Mouse (Mus musculus): Measurements from ENCODE around the gene Nipbl. TPM values are rescaled to one million over a fixed set of nuclear protein-coding genes. Genes with fewer than 3 reads are reported as not detected.

The Nipbl gene
- total RNA-seq, 2 experiments from 2014 or later = 23.6 to 24.6 TPM

DNA sequence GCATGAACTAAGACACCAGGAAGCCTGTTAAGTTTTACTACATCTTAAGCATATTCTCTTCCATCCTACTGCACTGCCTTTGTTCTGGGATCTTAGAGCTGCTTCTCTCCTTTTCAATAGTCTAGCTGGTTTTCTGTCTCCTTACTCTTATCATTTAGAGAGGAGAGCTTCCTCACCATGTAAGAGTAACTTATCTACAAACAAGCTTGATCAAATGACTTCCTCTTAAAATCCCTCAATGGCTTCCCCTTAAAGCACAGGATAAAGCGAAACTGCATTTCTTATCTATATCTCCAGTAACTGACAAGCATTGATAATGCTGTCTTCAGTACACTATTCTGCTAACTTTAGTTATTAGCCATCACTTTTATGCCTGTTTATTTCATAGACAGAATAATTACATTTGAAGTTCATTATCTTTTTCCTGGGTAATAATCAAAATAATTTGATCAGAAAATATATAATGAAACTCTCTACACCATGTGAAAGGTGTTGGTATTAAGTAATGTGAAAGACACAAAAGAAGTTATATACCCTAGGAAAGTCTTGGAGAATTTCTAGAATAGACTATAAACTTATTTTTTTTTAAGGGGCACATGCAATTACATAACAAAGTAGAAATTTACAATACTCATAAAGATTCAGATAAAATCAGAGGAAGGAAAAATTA is 33.0 kb downstream of the Nipbl start:
- intact Hi-C loops (cut with DNase I) = no loop called here
- DNase-seq = no peak
- no peak overlapping the region for H3K4me3 ChIP-seq
- TF ChIP-seq CTCF (IDR thresholded peaks at IDR 0.05) = no peak
- H3K27ac ChIP-seq = no peak overlapping the region

DNA sequence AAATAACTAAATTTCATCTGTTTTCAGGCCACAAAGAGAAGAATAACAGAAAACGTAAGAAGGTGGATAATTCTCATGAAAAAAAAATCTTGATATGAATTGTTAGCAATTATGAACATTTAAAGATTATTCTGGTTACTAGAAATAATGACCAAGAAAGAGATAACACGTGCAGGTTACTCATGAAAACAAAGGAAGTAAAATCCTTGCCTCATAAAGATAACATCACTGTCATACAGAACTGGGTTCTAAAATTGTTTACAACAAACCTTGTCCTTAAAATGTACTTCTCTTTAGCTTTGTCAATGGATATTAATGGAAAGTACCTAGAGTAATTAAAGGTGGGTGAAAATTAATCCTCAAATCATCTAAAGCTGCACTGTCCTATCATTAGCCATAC is 37.2 kb downstream of the Nipbl start:
- no peak for DNase-seq
- Histone ChIP-seq H3K4me3 (no peak overlapping the region), H3K27ac (no peak overlapping the region)
- intact Hi-C loops (cut with DNase I) = no loop called here
- TF ChIP-seq CTCF (IDR thresholded peaks at IDR 0.05) = no peak

DNA sequence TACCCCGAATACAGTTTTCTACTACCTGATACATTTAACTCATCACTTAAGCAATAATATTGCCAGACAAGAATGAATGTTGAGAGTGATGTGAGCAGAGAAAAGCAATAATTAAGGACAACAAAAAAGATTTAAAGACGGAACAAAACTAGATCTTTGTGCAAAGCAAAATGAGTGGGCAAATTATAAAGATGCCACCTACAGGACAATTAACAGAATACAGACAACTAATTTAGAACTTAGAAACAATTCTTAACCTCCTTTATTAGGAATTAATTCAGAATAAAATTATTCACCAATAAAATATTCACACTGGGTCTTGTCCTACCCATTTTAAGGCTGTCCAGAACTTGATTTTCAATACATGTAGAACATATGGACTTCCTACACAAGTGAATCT is 38.0 kb downstream of the Nipbl start:
- peak; percentile 30; the same call in 1 of the 2 replicates for TF ChIP-seq CTCF (IDR thresholded peaks at IDR 0.05)
- no peak overlapping the region for H3K4me3 ChIP-seq
- no peak overlapping the region for H3K27ac ChIP-seq
- intact Hi-C loops (cut with DNase I) = no loop called here
- DNase-seq = no peak

DNA sequence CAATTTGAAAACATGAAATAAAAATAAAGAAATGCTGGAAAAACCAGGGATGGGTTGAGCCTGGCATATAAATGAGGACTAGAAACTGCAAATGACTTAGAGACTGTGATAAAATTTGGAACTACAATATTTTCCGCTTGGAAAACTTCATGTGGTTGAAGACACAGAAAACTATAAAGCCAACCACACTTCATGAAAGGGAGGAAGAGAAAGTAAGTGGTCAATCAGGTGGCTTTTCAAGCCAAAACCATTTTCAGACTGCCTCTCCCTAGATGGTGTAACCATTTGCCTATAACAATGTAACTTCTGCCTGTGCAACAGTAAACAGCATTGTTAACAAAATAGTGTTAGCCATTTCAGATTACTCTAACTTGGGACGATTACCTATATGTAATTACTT is 41.7 kb downstream of the Nipbl start:
- intact Hi-C loops (cut with DNase I) = no loop called here
- TF ChIP-seq CTCF (IDR thresholded peaks at IDR 0.05) = no peak
- no peak overlapping the region for H3K27ac ChIP-seq
- no peak for DNase-seq
- H3K4me3 ChIP-seq = no peak overlapping the region

DNA sequence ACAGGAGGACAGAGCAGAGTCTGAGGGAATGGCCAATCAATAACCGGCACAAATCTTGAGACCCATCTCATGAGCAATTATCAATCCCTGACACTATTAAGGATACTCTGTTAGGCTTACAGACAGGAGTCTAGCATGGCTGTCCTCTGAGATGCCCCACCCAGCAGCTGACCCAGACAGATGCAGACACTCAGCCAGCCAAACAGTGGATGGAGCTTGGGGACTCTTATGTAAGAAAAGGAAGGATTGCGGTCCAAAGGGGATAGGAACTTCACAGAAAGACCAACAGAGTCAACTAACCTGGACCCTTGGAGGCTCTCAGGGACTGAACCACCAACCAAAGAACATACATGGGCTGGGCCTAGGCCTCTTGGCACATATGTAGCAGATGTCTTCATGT is 42.7 kb downstream of the Nipbl start:
- intact Hi-C loops (cut with DNase I) = no loop called here

DNA sequence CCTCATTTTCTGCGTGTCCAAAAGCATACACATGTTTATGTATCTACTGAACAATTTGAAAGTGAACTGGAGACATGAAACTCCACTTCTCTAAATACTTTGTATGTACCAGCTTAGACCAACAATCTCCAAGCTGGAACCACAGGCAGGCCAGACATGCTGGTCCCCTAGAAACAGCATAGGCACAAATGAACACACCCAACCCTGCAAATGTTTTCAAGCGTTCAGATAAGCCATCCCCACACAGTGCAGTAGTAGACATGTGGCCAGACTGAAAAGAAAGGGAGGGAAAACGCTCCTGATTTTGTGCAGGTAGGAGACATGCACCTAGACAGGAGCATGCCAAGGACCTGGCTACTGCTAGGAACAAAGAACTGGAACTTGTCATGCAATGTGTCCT is 52.5 kb downstream of the Nipbl start:
- DNase-seq = no peak
- no peak for TF ChIP-seq CTCF (IDR thresholded peaks at IDR 0.05)
- no peak overlapping the region for H3K27ac ChIP-seq
- intact Hi-C loops (cut with DNase I) = no loop called here
- no peak overlapping the region for H3K4me3 ChIP-seq

More for the DNA sequence above, 42.7 kb downstream of the Nipbl start:
- peak; percentile 57 for DNase-seq
- peak overlapping the region; percentile 36; the same call in 1 of the 2 replicates for H3K27ac ChIP-seq
- TF ChIP-seq CTCF (IDR thresholded peaks at IDR 0.05) = no peak
- no peak overlapping the region for H3K4me3 ChIP-seq

DNA sequence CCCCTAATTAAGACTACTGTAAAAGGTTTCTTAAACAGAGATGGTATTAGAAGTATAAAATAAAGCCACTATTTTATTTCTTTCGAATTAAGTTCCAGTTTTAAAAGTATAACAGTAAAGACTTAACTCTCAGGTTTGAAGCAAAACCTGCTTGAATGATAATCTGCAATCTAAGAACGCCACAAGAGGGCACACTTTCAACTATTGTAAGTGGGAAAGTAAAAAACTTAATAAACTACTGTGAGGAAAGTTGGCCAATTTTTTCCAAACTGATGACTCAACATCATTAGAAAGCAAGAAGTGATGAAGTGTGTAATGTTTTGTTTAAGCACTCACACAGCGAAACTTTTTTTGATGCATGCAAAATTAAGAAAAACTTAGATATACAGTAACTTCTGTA is 62.0 kb downstream of the Nipbl start:
- peak; percentile 79 for TF ChIP-seq CTCF (IDR thresholded peaks at IDR 0.05)
- DNase-seq = no peak
- Histone ChIP-seq H3K4me3 (no peak overlapping the region), H3K27ac (no peak overlapping the region)
- intact Hi-C loops (cut with DNase I) = loop anchor here (5.0 kb wide), 1 partner anchor 205 kb away; no protein-coding TSS in a partner anchor

DNA sequence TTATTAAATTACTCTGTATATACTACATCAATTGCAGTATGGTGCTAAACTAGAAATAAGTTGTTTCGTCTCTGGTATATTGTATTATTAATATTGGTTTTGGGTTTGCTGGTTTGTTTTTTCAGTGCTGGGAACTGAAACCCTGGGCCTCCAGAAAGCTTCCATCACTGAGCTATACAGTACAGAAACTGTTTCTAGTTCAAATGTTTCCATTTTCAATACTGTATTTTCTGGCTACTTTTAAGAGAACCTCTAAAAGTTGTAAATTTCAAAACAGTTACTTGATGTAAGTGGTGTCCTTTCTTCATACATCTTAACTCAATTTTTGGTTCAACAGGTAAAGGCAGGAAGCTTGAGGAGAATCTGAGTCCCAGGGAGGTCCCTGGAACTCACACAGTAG is 68.6 kb downstream of the Nipbl start:
- H3K4me3 ChIP-seq = no peak overlapping the region
- no peak for DNase-seq
- intact Hi-C loops (cut with DNase I) = no loop called here
- TF ChIP-seq CTCF (IDR thresholded peaks at IDR 0.05) = no peak
- H3K27ac ChIP-seq = no peak overlapping the region

DNA sequence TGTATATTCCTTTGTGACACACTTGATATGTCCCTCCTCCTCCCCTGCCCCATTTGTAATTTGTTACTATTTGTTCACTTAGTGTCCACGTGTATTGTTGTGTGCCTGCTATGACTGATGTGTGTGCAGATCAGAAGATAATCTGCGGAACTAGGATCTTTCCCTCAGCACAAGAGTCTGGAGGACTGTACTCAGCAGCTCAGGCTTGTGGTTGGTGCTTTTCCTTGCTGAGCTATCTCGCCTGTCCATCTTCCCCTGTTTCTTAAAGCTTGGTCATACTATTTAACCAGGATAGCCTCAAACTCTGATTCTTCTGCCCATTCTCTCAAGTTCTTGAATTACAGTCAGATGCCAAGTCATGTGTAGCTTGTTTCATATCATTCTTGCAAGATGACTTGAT is 69.5 kb downstream of the Nipbl start:
- TF ChIP-seq CTCF (IDR thresholded peaks at IDR 0.05) = no peak
- Histone ChIP-seq H3K27ac (no peak overlapping the region), H3K4me3 (no peak overlapping the region)
- intact Hi-C loops (cut with DNase I) = no loop called here
- DNase-seq = no peak

DNA sequence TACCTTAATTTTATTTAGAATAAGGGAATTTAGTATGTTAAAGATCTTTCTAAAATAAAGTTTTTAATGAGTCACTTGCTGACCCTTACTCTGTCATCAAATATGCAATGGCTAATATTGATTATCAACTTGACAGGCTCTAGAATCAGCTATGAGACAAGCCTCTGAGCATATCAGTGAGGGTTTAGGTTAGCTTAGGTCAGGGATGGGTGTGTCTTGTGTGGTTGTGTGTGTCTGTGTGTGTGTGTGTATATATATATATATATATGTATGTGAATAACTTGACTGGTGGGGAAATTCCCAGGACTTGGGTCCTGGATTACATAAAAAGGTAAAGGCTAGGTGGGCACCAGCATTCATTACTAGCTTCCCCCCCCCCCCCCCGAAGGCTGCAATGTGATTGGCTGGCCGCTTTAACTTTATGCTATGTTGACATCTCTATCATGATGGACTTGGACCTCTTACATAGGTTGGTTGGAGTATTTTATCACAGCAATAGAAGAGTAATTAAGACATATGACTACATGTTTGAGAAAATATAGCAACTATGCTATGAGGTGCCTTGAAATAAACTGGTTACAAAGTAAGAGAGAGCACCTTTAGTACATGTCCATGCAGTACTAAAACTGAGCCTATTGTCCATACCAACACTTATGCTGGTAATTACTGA is 97.0 kb downstream of the Nipbl start:
- Histone ChIP-seq H3K4me3 (no peak overlapping the region), H3K27ac (no peak overlapping the region)
- intact Hi-C loops (cut with DNase I) = no loop called here
- DNase-seq = no peak
- no peak for TF ChIP-seq CTCF (IDR thresholded peaks at IDR 0.05)

DNA sequence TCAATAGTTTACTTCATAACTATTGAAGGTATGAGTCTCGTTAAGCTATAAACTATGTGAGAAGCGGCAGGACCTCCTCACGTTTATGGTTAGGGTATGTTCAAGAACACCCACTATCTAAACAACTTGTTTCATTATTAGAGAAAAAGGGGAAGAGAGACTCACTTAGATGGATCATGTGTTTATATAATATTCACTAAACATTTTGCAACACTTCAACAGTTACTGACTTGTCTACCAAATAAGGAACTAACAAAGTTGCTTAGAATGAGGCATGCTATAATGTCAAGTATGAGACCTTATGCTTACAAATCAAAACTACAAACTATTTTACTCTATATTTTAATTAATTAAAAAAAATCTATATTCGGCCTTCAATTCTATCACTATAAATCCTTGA is 103.7 kb downstream of the Nipbl start:
- no peak for TF ChIP-seq CTCF (IDR thresholded peaks at IDR 0.05)
- Histone ChIP-seq H3K4me3 (no peak overlapping the region), H3K27ac (no peak overlapping the region)
- DNase-seq = no peak
- intact Hi-C loops (cut with DNase I) = no loop called here

DNA sequence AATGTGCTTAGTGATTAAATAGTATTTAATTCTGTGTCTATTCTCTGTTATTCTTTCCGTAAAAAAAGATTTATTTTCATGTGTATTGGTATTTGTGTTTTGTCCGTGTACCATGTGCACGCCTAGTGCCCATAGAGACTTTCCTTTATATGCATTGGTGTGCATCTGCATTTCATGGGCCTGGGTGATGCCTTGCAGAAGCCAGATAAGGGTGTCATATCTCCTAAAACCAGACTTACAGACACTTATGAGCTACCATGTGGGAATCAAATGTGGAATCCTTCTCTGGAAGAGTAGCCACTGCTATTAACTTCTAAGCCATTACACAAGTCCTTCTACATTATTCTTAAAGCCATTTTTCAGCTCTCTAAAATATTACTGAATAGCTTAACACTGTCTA is 112.7 kb downstream of the Nipbl start:
- TF ChIP-seq CTCF (IDR thresholded peaks at IDR 0.05) = no peak
- no peak for DNase-seq
- no peak overlapping the region for H3K4me3 ChIP-seq
- intact Hi-C loops (cut with DNase I) = no loop called here
- H3K27ac ChIP-seq = no peak overlapping the region

DNA sequence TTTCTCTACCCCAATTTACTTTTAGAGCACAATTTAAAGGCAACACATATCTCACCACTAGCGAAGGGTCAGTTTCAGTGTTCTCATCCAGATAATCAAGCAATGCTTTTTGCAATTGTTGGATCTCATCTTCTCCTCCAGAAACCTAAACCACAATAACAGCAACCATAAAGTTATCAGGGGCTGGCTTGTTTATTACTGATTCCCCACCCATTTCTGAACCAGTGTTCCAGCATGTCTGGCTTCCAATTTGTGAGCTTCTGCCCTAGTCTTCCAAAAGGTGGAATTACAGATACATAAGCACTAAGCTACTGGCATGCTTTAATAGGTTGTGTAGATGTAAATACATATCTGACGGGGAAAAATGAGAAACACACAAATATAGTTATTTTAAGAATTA is 118.6 kb downstream of the Nipbl start:
- no peak for TF ChIP-seq CTCF (IDR thresholded peaks at IDR 0.05)
- DNase-seq = no peak
- no peak overlapping the region for H3K4me3 ChIP-seq
- intact Hi-C loops (cut with DNase I) = loop anchor here (5.0 to 10.0 kb wide), 2 partner anchors 33 to 181 kb away; no protein-coding TSS in a partner anchor
- H3K27ac ChIP-seq = no peak overlapping the region

DNA sequence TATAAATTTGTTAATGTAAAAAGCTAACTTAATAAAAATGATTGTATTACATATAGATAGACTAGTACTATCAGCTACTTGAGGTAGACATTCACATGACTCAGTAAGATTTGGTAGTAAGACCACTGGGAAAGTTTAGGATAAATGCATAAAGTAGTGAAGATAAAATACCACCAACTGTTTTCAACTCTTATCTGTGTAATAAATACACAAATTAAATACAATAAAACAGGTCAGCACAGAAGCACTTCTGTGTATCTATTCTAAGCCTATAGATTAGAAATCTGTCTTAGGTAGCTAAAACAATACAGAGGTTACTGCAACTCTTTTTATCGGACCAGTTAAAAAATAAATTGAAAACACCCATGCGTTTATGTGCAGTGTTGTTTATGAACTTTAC is 119.4 kb downstream of the Nipbl start:
- TF ChIP-seq CTCF (IDR thresholded peaks at IDR 0.05) = no peak
- intact Hi-C loops (cut with DNase I) = loop anchor here (5.0 to 10.0 kb wide), 2 partner anchors 33 to 180 kb away; no protein-coding TSS in a partner anchor
- no peak overlapping the region for H3K4me3 ChIP-seq
- DNase-seq = no peak
- H3K27ac ChIP-seq = no peak overlapping the region

All from gastrocnemius, adult 2 months (tissue).